Mouse (Mus musculus): ENCODE measurements around the gene Adgrb3. TPM values are rescaled to one million over a fixed set of nuclear protein-coding genes. Genes with fewer than 3 reads are reported as not detected.
A peak's percentile ranks its signal among the peaks of the same experiment; 100 is the strongest.

Gene Adgrb3
- polyA plus RNA-seq, 1 experiment from 2014 or later, result 3.0 TPM

DNA sequence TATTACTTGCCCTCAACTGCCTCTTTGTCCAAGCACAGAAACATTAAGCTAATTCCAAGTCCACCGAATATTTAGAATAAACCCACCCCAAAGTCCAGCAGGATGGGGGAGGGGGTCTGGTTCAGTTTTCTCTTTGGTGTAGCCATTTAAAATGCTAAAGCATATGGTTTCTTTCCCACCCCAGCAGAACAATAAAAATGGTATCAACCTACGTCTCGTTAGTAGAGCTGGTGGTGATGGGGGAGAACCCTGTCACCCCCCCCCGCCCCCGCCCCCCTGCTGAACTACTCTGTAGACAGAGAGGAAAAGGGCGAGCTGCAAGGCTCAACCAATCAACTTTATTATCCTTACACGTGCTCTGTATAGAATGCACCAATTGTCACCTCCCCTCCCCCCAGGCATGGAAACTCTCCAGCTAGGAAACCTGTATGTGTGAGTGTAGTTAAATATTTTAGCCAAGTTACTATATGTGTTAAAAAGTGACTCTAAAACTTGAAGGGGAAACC, 600.2 kb downstream of the Adgrb3 start:
- H3K27me3 ChIP-seq (ENCODE audit: control insufficient read depth, insufficient read depth, low read length), result no peaks in the 10 kb centered on the region
- DNase-seq (ENCODE audit: low spot score) (no peak), ATAC-seq (replicated peaks; ENCODE audit: insufficient number of reproducible peaks, low FRiP score, low TSS enrichment, low read depth) (0 out of 2 replicates have a peak, but pooled peaks have one; percentile 70)
- H3K4me1 ChIP-seq (ENCODE audit: control insufficient read depth, insufficient read depth, low read length), result no peaks in the 10 kb centered on the region
- no peaks in the 10 kb centered on the region for H3K36me3 ChIP-seq (replicated peaks; ENCODE audit: control insufficient read depth, insufficient read depth, low read depth, low read length)
- 31% methylated on average over 7 of the region's 7 CpGs for WGBS
- H3K4me3 ChIP-seq (ENCODE audit: low read depth, low read length), result no peak overlapping the region
- H3K4me2 ChIP-seq (ENCODE audit: low read depth, low read length), result no peak overlapping the region
- H3K9ac ChIP-seq (replicated peaks; ENCODE audit: low read length), result no peak overlapping the region
- no peak overlapping the region for H3K27ac ChIP-seq (replicated peaks; ENCODE audit: low read depth, low read length)
- no peaks in the 10 kb centered on the region for H3K9me3 ChIP-seq (replicated peaks; ENCODE audit: control insufficient read depth, low read length)

DNA sequence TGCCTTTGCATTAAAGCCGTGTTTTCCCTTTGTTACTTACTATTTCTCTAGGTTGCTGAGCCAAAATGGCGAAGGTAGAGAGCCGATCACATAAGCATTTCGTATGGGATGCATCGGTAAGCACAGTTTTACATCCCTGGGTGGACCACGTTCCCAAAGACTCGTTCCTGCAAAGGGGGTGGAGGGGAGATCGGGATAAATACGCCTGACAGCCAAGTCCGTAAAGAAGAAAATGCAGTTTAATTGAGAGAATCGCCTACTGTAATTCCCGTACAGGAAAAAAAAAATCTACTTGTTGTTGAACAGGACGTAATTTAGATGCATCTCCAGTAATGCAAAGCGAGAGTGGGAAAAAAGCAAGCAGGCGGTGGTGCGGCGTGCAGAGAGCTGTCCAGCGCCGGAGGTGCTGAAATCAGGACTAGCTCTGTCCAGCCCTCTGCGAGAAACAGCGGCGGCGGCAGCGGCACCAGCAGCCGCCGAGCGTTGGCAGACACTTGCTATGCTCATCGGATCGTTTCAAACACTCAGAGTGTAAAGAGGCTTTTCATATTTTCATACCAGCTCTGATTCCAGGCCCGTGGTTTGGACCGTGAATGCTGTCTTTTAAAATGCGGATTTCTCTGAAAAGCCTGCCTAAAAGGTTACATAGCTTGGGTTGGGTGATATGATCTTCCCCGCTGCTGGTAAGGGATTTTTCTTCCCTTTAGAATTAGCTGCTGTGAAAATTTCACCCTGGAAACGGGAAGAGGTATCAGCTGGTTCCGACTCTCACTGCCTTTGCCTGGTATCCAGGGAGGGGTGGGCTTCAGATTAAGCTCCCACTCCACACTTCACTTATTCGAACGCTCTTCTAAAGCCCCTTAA, 600.9 kb downstream of the Adgrb3 start:
- Histone ChIP-seq H3K27me3 (ENCODE audit: control insufficient read depth, insufficient read depth, low read length) (no peaks in the 10 kb centered on the region), H3K9ac (replicated peaks; ENCODE audit: low read length) (no peak overlapping the region), H3K36me3 (replicated peaks; ENCODE audit: control insufficient read depth, insufficient read depth, low read depth, low read length) (no peaks in the 10 kb centered on the region), H3K9me3 (replicated peaks; ENCODE audit: control insufficient read depth, low read length) (no peaks in the 10 kb centered on the region), H3K27ac (replicated peaks; ENCODE audit: low read depth, low read length) (no peak overlapping the region), H3K4me1 (ENCODE audit: control insufficient read depth, insufficient read depth, low read length) (no peaks in the 10 kb centered on the region), H3K4me2 (ENCODE audit: low read depth, low read length) (peak overlapping the region; percentile 48), H3K4me3 (ENCODE audit: low read depth, low read length) (no peak overlapping the region)
- ATAC-seq (replicated peaks; ENCODE audit: insufficient number of reproducible peaks, low FRiP score, low TSS enrichment, low read depth) (peak; percentile 93), DNase-seq (ENCODE audit: low spot score) (peak; percentile 91)
- WGBS, result 4% methylated on average over 37 of the region's 37 CpGs

DNA sequence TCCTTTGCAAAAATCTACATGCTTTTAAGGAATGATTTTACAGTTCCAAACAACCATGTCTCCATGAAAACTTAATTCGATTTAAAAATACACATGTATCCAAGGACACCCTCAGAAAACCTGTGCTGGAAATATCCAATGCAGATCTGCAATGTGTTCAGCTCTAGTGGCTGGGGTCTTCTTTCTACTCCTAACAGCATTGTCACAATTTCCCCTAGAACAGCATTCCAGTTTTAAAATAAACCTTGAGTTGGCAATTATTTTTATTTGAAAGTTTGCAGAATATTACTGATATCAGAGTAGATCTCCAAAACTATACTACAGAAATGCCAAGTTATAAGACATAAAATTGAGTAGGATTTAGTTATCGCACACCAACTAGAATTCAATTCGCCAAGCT, 601.6 kb downstream of the Adgrb3 start:
- 48% methylated on average over 3 of the region's 3 CpGs for WGBS

DNA sequence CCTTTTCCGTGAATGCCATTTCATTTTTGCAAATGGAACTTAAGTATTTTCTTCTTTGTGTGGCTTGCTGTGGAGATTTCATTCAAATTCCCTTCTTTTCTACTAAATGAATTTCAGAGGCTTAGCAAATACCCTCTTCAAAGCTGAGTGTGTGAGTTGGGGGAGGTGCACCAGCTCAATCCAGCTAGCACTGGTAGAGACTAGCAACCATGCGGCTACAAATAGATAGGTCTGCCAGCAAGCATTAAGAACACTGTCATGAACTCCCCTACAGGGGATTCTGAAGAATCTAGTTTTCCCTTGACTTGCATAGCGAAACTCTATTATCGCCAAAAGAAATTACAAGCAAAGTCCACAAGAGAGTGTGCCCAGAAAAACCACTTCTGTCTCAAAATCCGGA, 624.9 kb downstream of the Adgrb3 start:
- H3K27me3 ChIP-seq (ENCODE audit: control insufficient read depth, insufficient read depth, low read length), result no peaks in the 10 kb centered on the region
- no peaks in the 10 kb centered on the region for H3K36me3 ChIP-seq (replicated peaks; ENCODE audit: control insufficient read depth, insufficient read depth, low read depth, low read length)
- no peak overlapping the region for H3K27ac ChIP-seq (replicated peaks; ENCODE audit: low read depth, low read length)
- ATAC-seq (replicated peaks; ENCODE audit: insufficient number of reproducible peaks, low FRiP score, low TSS enrichment, low read depth), result no peak
- no peaks in the 10 kb centered on the region for H3K4me1 ChIP-seq (ENCODE audit: control insufficient read depth, insufficient read depth, low read length)
- DNase-seq (ENCODE audit: low spot score), result no peak
- no peak overlapping the region for H3K4me2 ChIP-seq (ENCODE audit: low read depth, low read length)
- no peaks in the 10 kb centered on the region for H3K9me3 ChIP-seq (replicated peaks; ENCODE audit: control insufficient read depth, low read length)
- no peak overlapping the region for H3K4me3 ChIP-seq (ENCODE audit: low read depth, low read length)
- 47% methylated on average over 5 of the region's 5 CpGs for WGBS
- no peak overlapping the region for H3K9ac ChIP-seq (replicated peaks; ENCODE audit: low read length)

More for the DNA sequence above, 601.6 kb downstream of the Adgrb3 start:
- H3K9ac ChIP-seq (replicated peaks; ENCODE audit: low read length), result no peak overlapping the region
- ATAC-seq (replicated peaks; ENCODE audit: insufficient number of reproducible peaks, low FRiP score, low TSS enrichment, low read depth) (no peak), DNase-seq (ENCODE audit: low spot score) (no peak)
- H3K36me3 ChIP-seq (replicated peaks; ENCODE audit: control insufficient read depth, insufficient read depth, low read depth, low read length), result no peaks in the 10 kb centered on the region
- H3K4me3 ChIP-seq (ENCODE audit: low read depth, low read length), result no peak overlapping the region
- no peaks in the 10 kb centered on the region for H3K4me1 ChIP-seq (ENCODE audit: control insufficient read depth, insufficient read depth, low read length)
- no peak overlapping the region for H3K4me2 ChIP-seq (ENCODE audit: low read depth, low read length)
- H3K27me3 ChIP-seq (ENCODE audit: control insufficient read depth, insufficient read depth, low read length), result no peaks in the 10 kb centered on the region
- H3K9me3 ChIP-seq (replicated peaks; ENCODE audit: control insufficient read depth, low read length), result no peaks in the 10 kb centered on the region
- H3K27ac ChIP-seq (replicated peaks; ENCODE audit: low read depth, low read length), result no peak overlapping the region

DNA sequence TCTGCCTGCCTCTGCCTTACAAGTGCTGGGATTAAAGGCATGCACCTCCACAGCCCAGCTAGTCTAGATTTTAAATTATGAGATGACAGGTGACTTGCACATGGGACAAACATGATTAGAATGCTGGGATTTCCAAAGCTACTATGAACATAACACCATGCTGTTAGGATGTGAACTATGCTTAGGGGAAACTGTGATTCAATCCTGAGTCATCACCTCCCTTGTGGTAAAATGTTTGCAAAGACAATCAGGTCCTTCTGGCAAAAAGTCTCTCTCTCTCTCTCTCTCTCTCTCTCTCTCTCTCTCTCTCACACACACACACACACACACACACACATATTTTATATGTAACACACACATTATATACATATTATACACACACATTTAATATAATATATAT, 630.1 kb downstream of the Adgrb3 start:
- ATAC-seq (replicated peaks; ENCODE audit: insufficient number of reproducible peaks, low FRiP score, low TSS enrichment, low read depth) (no peak), DNase-seq (ENCODE audit: low spot score) (no peak)
- Histone ChIP-seq H3K4me2 (ENCODE audit: low read depth, low read length) (no peak overlapping the region), H3K4me1 (ENCODE audit: control insufficient read depth, insufficient read depth, low read length) (no peaks in the 10 kb centered on the region), H3K27me3 (ENCODE audit: control insufficient read depth, insufficient read depth, low read length) (no peaks in the 10 kb centered on the region), H3K36me3 (replicated peaks; ENCODE audit: control insufficient read depth, insufficient read depth, low read depth, low read length) (no peaks in the 10 kb centered on the region), H3K27ac (replicated peaks; ENCODE audit: low read depth, low read length) (no peak overlapping the region), H3K4me3 (ENCODE audit: low read depth, low read length) (no peak overlapping the region), H3K9ac (replicated peaks; ENCODE audit: low read length) (no peak overlapping the region), H3K9me3 (replicated peaks; ENCODE audit: control insufficient read depth, low read length) (no peaks in the 10 kb centered on the region)

DNA sequence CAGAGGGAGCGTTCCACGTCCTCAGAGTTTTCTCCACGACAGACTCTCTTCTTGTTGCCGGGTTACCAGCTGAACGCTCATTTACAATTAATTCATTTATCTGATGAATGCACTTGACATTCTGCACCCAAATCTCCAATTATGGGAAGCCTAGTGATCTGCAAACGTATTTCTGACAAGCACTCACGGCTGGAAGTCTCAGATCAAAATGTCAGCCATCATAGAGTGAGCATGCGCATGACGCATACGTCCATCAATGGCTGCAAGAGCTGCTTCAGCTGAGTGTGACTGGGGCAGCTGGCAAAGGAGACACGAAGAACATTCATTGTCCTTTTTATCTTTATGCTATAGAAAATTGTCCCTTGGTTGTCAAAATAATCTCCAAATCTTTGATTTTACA, 637.5 kb downstream of the Adgrb3 start:
- Histone ChIP-seq H3K9ac (replicated peaks; ENCODE audit: low read length) (no peak overlapping the region), H3K4me2 (ENCODE audit: low read depth, low read length) (no peak overlapping the region), H3K4me3 (ENCODE audit: low read depth, low read length) (no peak overlapping the region), H3K4me1 (ENCODE audit: control insufficient read depth, insufficient read depth, low read length) (no peaks in the 10 kb centered on the region), H3K9me3 (replicated peaks; ENCODE audit: control insufficient read depth, low read length) (no peaks in the 10 kb centered on the region), H3K27ac (replicated peaks; ENCODE audit: low read depth, low read length) (no peak overlapping the region), H3K36me3 (replicated peaks; ENCODE audit: control insufficient read depth, insufficient read depth, low read depth, low read length) (no peaks in the 10 kb centered on the region), H3K27me3 (ENCODE audit: control insufficient read depth, insufficient read depth, low read length) (no peaks in the 10 kb centered on the region)
- no peak for DNase-seq (ENCODE audit: low spot score)
- WGBS, result 77% methylated on average over 11 of the region's 11 CpGs
- no peak for ATAC-seq (replicated peaks; ENCODE audit: insufficient number of reproducible peaks, low FRiP score, low TSS enrichment, low read depth)

DNA sequence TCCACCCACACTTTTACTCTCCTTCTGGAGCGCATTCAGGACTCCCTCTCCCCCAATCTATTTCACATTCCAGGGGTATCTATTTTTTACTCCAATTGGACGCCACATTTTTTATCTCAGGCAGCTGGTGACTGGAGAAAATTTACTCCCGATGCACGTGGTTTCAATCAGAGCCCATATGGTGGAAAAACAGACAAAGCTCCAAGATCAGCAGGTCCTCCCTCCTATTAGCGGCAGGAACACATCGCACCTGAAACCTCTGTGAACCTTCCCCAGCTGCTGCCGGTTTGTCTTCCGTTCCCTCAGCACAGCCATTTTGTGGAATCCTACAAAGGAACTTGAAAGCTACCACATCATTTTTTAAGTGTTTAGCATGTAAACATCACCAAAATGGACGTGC, 640.2 kb downstream of the Adgrb3 start:
- H3K9ac ChIP-seq (replicated peaks; ENCODE audit: low read length), result no peak overlapping the region

DNA sequence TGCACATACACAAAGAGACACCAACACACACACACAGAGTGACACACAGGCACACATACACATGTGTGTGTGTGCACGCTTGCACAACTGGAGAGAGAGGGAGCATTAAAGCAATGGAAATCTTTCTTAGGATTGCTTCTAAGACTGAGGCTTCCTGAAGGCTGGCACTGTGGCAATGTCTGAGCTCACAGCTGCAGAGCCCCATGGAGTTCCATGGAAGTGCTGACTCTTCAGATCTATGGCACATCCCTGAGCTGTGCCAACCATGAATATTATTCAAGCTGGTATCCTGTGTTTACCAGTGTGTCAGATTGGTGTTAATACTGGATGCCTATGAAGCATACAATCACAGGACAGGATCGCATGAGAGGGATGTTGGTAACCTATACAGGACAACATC, 643.6 kb downstream of the Adgrb3 start:
- H3K27me3 ChIP-seq (ENCODE audit: control insufficient read depth, insufficient read depth, low read length), result no peaks in the 10 kb centered on the region
- no peak overlapping the region for H3K4me3 ChIP-seq (ENCODE audit: low read depth, low read length)
- 88% methylated on average over 2 of the region's 2 CpGs for WGBS
- no peaks in the 10 kb centered on the region for H3K4me1 ChIP-seq (ENCODE audit: control insufficient read depth, insufficient read depth, low read length)
- H3K4me2 ChIP-seq (ENCODE audit: low read depth, low read length), result no peak overlapping the region
- H3K27ac ChIP-seq (replicated peaks; ENCODE audit: low read depth, low read length), result no peak overlapping the region
- no peak overlapping the region for H3K9ac ChIP-seq (replicated peaks; ENCODE audit: low read length)
- H3K9me3 ChIP-seq (replicated peaks; ENCODE audit: control insufficient read depth, low read length), result no peaks in the 10 kb centered on the region
- ATAC-seq (replicated peaks; ENCODE audit: insufficient number of reproducible peaks, low FRiP score, low TSS enrichment, low read depth), result no peak
- H3K36me3 ChIP-seq (replicated peaks; ENCODE audit: control insufficient read depth, insufficient read depth, low read depth, low read length), result no peaks in the 10 kb centered on the region
- no peak for DNase-seq (ENCODE audit: low spot score)

More for the DNA sequence above, 640.2 kb downstream of the Adgrb3 start:
- H3K4me3 ChIP-seq (ENCODE audit: low read depth, low read length), result no peak overlapping the region
- H3K27me3 ChIP-seq (ENCODE audit: control insufficient read depth, insufficient read depth, low read length), result no peaks in the 10 kb centered on the region
- H3K4me1 ChIP-seq (ENCODE audit: control insufficient read depth, insufficient read depth, low read length), result no peaks in the 10 kb centered on the region
- ATAC-seq (replicated peaks; ENCODE audit: insufficient number of reproducible peaks, low FRiP score, low TSS enrichment, low read depth) (no peak), DNase-seq (ENCODE audit: low spot score) (peak; percentile 78)
- no peaks in the 10 kb centered on the region for H3K36me3 ChIP-seq (replicated peaks; ENCODE audit: control insufficient read depth, insufficient read depth, low read depth, low read length)
- H3K4me2 ChIP-seq (ENCODE audit: low read depth, low read length), result no peak overlapping the region; the same call in 1 of the 2 replicates
- no peak overlapping the region for H3K27ac ChIP-seq (replicated peaks; ENCODE audit: low read depth, low read length)
- WGBS, result 31% methylated on average over 9 of the region's 9 CpGs
- H3K9me3 ChIP-seq (replicated peaks; ENCODE audit: control insufficient read depth, low read length), result no peaks in the 10 kb centered on the region

Measured in embryonic facial prominence, embryonic 11.5 days (tissue).